Mouse (Mus musculus) cortical plate, adult 2 months (tissue): Measurements from ENCODE around the gene Uhrf1.

Experiments used
- CTCF ChIP-seq: fragments of 200-500 bp; IDR thresholded peaks from 2 replicates; pipeline ENCODE4 v1.5.1; 2011; ENCODE audit warnings: mild to moderate bottlenecking, control low read depth, low read length; ENCODE audit not compliant: insufficient read depth; ENCODE audit errors: extremely low read depth
- POLR2A ChIP-seq: fragments of 200-500 bp; IDR thresholded peaks from 2 replicates; pipeline ENCODE4 v1.6.1; 2011; ENCODE audit warnings: mild to moderate bottlenecking, low read length, control low read depth; ENCODE audit not compliant: insufficient read depth; ENCODE audit errors: extremely low read depth

DNA sequence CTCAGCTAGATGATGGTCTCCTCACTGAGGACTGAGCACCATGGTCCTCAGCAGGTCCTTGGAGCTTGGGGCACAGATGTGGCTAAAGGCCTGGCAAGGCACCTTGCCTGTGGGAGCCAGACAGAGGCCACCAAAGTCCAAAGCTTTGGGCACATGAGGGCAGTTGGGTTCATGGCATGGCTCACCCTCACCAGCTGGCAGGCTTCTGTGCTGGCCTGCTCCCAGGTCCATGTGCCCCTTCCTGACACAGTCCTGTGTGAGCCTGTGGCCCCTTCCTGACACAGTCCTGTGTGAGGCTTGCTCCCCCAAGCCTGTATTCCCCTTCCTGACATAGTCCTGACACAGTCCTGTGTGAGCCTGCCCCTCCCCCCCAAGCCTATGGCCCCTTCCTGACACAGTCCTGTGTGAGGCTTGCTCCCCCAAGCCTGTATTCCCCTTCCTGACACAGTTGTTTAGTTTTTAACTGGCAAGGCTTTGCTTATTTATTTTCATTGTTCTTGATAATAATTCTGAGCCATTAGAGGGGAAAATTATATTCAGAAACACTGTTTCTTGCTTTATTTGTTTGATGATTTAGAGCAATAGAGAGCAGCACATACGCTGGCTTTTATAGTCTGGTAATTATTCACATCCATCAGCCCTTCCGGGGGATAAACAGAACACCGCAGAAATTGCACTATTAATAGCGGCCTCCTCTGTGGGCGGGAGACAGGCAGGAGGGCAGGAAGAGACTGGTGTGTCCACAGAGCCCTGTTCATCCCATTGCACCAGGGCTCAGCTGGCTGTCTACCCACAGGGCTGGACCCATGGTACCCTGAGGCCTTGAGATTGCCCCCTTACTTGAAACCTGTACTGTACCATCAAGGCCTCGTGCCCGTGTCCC, 62.9 kb downstream of the Uhrf1 start:
- TF ChIP-seq POLR2A (no peak), CTCF (no peak)
